Mouse (Mus musculus) retina, postnatal 7 days (tissue): ENCODE measurements around the gene Rmnd5a.

ENCODE experiments used
- DNase-seq: peaks from one replicate; pipeline ENCODE4 v3.0.0-alpha.2; 2012; ENCODE audit warnings: low read depth, low spot score

The Rmnd5a gene

DNA sequence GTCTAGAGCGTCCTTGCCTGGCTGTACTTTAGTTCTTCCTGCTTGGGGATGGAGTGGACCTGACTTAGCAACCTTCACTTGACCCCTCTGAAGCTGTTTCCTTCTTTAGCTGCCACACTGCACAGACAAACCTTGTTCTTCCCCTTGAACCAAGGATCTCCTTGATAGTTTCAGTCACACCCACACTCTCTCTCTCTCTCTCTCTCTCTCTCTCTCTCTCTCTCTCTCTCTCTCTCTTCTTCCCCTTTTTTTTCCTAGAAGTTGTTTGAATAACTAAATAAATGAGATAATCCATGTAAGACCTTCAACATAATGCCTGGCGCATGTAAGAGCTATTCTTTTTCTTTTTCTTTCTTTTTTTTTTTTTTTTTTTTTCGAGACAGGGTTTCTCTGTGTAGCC lies 1.7 kb upstream of the Rmnd5a start:
- DNase-seq = no peak

DNA sequence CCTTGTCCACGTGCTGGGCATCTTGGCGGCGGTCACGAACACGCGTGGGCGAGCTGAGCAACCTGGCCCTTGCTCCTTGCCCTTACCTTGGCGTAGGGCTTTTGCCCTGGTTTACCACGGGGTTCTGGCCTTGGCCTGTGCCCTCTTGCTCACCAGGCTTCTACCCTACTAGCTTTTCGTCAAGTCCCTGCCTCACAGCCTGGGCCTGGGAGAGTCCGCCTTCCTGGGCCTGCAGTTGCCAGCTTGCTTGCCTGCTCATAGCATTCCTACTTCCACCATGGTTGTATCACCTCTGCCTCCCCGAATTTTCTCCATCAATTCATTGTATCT lies 779 bp upstream of the Rmnd5a start:
- DNase-seq = no peak

DNA sequence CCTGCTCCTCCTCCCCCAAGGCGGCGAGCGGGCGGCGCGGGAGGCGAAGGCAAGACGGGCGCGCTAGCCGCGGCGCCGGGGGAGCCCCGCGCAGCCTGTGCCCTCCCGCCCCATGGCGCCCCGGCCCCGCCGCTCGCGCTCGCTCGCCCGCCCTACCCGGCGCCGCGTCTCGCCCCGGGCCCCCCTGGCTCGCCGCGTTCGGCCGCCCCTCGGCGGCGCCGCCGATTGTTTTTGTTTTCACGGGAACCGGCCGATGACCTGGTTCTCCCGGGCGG lies 283 bp downstream of the Rmnd5a start:
- DNase-seq = no peak

DNA sequence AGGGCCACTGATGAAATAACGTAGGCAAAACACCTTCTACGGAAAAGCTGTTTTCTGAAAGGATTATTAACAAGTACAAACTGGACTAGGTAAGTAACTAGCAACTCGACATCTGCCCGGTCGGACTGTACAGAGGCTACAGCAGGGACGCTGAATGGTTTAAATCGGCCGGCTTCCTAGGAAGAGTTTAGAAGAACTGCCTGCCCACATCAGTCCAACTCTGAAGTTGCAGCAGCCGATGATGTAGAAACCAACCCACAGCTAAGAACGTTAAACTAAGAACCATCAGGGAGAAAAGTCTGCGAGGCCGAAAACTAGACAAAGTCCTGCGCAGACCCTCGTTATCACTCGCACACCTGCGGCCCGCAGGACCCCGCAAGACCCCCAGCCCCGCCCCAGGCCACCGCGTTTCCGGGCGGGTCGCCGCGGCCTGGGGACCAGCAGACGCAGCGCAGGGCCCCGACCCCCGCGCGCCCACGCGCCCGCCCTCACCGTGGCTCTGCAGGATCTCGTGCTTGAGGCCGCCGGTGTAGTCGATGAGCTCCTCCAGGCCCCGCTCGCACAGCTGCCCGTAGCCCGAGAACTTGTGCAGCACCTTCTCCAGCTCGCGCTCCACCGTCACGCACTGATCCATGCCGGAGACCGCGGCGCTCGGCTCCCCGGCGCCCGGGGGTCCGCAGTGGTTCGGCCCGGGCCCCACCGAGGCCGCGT lies 776 bp downstream of the Rmnd5a start:
- DNase-seq = no peak

DNA sequence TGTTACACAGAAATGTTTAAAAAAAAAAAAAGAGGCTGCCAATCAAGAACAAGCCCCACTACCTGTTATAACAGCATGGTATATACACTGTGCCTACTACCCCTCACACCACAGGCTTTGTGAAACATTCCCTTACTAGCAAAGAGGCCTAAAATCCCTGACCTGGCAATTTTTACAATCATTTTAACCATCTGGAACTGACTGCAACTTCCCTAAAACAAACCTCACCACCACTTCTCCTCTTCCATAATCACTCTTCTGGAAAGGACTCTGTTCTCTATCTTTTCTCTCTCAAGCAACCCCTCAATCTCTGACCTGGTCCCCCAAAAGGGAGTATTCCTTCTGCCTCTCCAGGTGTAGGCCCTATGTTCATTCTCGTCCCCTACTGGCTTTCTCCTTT lies 2.4 kb downstream of the Rmnd5a start:
- DNase-seq = no peak

DNA sequence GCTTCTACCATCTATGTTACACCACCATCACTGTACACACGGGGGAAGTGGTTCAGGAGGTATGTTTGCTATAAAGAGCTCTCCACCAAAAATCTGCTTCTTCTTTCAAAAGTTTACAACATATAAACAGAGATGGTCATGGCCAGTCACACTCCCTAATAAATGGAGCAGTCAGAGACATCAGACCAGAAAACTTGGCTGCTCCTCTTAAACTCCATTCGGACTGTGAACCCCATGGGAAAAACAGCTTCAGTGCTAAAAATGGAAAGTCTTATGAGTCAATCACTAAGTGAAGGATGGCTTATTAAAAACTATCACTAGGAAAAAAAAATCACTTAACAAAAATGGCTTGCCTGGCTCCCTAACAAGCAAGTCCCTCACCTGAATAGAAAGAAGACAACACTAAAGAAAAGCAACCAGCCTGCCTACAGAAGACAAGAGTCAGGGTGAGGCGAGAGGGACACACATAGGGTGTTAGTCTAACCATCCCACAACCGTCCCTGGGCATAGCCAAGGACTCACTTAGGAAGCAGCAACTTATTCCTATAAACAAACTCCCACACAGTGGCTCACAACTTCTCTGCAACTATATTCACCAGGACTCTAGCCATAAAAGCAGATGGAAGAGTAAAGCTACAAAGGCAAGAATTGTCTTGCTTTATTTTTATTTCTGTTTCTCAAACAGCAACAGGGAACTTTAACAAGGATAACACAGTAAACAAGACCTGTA lies 12.3 kb downstream of the Rmnd5a start:
- DNase-seq = no peak

DNA sequence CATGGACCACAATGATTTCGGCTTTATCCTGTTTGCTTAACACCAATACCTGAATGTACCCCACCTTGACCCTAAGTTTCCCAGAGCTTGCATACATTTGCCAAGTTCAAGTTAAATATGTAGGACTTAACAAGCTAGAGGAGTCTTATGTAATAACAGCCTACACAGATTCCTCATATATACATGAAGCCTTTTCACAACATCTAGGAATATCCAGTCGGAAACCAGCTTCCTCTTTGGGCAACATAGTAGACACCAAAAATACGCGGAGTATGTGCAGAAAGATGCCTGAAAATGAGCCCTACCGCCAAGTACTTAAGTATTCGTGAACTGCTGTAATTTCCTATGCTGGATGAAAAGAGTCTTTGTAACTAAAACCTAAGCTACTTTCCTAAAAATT lies 14.8 kb downstream of the Rmnd5a start:
- DNase-seq = no peak

DNA sequence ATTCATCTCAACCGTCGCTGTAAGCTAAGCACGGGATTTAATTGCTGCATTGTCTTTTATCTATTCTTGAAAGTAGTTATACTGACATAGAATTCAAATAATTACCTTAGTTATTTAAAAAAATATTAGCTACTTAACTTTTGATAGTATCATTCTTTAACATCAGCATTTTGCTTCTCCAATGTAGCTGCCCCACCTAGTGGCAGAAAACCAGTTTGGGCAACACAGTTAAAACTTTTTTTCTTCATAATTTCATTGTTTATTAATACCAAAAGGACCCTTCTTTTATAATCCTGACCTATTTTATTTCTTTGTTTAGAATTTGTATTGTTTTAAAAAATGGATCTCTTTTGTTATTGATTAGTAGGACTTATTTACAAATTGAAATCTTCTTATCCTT lies 17.3 kb downstream of the Rmnd5a start:
- DNase-seq = no peak

DNA sequence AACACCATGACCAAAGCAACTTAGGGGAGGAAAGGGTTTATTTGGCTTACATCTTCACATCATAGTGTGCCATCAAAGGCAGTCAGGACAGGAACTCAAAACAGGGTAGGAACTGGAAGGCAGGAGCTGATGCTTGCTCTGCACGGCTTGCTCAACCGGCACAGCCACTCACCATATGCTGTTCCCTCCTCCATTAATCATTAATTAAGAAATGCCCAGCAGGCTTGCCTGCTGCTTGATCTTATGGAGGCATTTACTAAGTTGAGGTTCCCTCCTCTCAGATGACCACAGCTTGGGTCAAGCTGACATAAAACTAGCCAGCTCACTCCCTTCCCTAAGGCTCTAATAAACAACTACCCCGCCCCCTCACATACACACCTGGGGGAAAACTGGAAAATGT lies 18.3 kb downstream of the Rmnd5a start:
- DNase-seq = no peak

DNA sequence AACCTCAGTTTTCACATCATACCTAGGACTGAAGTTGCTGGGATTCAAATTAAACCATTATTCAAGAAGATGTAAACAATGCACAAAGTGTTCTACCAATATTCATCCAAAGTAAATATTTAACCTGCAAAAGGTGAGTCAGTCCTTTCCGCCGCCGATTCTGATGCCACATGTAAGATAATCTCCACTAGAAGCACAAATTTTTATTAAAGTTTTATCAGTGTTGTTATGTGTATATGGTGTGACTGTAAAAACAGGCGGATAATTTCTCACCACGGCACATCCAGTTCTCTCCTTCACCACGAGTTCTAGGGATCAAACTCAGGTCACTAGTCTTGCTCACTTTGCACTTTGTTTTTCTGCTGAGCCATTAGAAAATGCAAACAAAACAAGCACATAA lies 19.6 kb downstream of the Rmnd5a start:
- DNase-seq = no peak

DNA sequence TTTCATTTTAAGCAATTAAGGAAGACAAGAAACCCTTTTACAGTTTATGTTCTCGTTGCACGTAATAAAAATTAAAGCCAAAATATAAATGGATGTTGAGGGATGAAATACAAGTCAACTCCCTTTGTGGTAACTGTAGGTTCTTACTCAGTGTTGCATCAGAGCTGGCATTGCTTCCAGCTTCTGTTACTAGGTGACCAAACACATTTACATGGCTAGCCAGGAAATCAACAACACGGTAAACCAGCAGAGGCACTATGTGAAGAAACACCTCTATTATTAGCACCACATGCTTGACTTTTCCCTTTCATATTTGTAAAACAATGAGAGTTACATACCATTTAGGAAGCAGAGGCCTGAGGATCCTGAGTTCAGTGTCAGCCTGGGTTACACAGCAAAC lies 21.6 kb downstream of the Rmnd5a start:
- DNase-seq = no peak

DNA sequence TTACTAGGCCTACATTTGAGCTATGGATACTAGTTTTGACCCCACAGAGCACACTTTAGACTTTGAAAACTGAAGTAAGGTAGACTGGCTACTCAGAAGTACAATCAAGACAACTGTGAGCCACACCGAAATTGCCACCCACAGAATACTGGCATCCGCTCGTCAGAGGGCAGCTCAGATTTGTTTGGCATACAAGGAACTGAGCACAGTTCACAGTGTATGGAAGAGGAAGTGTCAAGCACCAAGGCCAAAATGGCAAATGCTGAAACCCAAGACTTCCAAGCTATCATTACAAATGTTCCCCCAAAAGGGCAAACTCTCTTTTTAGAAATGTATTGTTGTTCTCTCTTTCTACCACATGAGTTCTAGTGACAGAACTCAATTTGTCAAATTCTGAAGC lies 25.0 kb downstream of the Rmnd5a start:
- no peak for DNase-seq

DNA sequence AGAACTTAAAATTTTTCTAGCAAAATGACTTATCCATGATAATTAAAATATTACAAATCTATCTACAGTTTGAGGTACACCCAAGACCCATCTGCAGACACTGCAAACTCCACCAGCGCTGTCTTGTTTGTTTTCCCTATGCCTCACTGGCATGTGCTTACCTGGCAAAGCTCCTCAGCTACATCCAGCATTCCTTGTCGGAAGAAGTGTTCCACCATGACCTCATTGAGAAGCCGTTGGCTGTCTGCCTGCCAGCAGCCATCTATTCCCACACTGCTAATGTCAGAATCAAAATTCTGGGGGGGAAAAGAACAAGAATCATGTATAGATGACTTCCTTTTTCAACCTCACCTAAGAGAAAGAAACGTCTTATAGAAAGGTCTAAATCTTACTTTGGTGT lies 25.8 kb downstream of the Rmnd5a start:
- no peak for DNase-seq

DNA sequence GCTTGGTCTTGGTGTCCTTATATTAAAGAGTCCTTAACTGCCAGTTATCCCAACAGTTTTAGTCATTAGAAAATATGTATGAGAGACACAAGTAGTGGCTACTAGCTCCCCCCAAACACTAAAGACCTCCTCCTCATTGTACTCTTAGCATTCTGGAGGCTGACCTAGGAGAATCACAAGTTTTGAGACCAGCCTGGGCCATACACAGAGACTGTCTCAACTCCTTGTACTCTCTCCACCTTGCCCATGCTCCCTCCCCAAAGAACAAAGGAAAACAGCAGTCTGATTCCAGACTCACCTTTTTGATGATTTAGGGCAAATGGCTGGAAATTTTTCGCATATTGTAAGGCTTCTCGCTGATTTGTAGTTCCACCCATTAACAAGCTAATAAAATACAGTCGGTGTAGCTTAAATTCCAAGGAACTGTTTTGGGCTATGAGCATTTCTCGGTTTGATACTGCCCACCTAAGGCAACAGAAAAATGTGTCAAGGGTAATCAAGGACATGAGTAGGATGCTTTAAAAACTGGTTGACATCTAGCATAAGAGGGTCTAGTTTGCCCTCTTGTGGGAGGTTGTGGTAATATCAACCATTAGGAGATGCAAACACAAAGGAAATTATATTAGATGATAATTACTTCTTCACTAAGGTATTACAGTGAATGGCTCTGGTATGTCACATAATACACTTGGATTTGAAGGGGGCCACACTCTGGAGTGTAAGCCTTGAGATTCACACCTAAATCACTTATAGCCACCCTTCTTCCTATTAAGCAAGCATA lies 41.4 kb downstream of the Rmnd5a start:
- DNase-seq = peak; percentile 34

DNA sequence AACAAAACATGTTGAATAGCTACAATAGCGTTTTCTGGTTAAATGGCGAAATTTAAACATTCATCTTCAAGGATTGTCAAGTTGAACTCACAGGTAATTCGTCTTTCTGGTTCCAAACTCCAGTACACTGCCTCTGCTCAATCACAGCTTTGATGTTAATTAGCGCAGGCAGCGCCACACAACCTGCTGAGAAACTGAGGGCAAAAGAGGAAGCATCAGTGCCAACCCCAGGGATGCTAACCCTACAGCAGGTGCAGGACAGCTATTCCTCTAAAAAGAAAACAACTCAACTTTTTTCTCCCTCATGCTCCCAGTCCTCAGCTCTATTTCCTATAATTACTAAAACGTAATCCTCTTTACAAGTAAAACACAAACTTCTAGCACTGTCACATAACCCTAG lies 43.7 kb downstream of the Rmnd5a start:
- no peak for DNase-seq

DNA sequence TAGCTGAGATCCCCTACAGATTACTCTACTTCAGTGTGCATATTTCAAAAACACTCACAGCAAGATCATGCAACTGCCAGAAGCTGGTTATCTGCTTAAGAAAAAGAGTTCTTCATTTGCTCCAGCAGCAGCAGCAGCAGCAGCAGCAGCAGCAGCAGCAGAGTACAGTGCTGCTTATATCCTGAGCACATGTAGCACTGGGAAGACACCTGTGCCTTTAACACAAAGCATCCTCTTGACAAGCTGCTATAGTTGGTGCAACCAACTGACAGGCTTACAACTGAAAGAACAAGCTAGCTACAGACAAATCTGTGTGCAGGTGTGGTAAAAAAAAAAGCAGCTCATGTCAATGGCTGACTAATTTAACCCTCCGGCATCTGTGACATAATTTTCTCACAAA lies 44.4 kb downstream of the Rmnd5a start:
- no peak for DNase-seq

DNA sequence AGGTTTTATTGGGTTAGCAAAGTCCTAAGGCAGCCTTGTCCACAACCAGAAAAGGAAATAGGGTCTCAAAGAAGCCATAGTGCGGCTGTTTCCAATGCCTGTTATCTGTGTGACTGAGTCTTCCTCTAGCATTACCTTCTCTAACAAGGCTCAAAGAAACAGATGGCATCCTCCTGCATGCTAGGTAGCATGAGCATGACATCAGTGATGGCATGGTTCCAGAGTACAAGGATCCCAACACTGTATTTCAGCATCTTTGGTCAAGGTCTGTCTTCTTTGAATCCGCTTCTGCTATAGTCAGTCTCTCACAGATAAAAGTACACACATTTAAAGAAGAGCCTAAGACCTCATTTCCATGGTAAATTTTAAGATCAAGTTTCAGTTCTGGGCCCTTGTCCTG lies 49.9 kb downstream of the Rmnd5a start:
- DNase-seq = no peak

DNA sequence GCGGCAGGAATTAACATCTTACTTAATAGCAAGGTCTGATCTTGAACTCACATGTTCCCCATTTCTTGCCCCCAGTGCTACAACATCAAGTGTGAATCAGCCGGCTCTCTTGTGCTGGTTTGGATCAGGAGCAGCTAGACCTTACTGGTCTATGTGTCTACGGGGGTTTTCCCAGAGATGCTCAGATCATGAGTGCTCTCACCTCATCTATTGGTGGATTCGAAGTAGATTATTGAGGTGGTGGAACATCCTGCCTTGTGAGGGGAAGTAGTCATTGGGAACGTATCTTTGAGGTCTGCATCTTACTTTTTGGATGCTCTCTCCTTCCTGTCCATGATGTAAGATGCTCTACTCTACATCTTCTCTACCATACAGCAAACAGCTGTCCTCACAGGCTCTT lies 58.8 kb downstream of the Rmnd5a start:
- DNase-seq = no peak

DNA sequence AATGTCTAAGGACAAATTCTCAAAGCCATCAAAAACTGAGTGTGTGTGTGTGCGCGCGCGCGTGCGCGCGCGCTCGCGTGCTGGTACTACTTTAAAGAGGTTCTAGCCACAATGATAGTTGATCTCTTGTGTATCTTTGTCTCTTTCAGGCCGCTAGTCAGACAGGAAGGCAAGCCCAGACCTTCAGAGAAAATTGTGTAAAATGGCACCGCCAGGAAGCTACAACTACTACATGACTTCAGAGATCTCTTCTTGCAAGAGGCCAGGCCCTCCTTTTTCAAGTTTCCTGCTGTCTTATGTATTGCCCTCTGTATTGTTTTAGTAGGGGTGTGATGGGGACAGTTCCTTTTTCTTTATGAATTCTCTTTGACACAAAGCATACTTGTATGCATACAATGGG lies 63.7 kb downstream of the Rmnd5a start:
- DNase-seq = no peak

DNA sequence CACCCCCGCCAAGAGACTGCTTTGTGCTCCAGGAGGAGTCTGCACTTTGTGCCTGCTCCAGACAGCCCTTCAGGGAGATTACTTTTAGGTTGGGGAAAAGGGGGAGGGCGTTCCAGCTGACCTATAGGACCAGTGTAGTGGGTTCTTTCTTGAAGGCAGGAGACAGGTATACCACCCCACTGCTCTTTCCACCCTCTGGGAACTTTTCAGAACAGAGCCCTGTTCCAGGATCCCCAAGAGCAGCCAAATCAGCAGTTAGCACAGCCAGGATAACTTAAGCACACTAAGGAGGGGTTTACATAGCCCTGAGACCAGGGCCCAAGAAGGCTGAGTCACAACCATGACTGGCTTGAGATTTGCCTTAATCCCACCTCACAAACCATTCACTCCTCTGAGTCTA lies 65.5 kb downstream of the Rmnd5a start:
- no peak for DNase-seq

DNA sequence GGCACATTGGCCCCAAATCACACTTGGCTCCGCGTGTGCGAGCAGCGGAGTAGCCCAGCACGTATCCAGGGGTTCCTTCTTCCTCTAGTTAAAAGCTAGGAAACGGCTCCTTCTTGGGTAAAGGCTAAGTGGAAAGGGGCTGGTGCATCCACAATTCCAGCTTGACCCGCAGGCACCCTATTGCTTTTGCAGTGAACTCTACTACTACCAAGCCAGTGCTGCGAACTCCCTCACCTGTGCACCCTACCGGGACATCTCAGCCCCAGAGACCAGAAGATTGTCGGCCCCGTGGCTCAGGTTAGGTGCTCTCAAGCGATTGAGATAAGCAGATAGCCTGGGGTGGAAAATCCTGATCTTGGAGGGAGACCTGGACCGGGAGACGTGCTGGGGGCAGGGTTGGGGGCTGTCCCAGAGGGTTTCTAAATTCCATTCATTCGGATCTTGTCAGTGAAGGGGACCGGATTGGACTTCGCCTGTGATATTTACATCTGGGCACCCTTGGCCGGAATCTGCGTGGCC lies 66.1 kb downstream of the Rmnd5a start:
- no peak for DNase-seq

DNA sequence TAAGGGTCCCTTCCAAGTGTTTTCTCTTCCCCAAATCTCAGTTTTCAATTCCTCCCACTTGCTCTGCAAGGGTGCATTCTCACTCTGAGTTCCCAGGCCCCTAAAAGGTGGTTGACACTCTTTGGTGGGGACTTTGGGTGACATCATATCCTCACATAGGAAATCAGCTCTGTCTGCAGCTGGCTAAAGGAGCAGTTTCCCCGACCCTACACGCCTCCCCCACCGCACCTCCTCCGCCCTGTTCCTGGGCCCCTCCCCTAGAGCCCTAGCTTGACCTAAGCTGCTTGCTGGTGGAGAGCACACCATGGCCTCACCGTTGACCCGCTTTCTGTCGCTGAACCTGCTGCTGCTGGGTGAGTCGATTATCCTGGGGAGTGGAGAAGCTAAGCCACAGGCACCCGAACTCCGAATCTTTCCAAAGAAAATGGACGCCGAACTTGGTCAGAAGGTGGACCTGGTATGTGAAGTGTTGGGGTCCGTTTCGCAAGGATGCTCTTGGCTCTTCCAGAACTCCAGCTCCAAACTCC lies 67.1 kb downstream of the Rmnd5a start, which contains the start of gene Cd8a:
Gene Cd8a (plus strand): TSS at position 179 of the 527 bp plus-strand sequence.
- DNase-seq = no peak
